Mouse (Mus musculus): ENCODE measurements around the gene Aoc1. TPM values are rescaled to one million over a fixed set of nuclear protein-coding genes. Genes with fewer than 3 reads are reported as not detected.

The Aoc1 gene
- total and polyA plus RNA-seq, 3 experiments: 0.19 to 0.21 TPM; not detected in 1

DNA sequence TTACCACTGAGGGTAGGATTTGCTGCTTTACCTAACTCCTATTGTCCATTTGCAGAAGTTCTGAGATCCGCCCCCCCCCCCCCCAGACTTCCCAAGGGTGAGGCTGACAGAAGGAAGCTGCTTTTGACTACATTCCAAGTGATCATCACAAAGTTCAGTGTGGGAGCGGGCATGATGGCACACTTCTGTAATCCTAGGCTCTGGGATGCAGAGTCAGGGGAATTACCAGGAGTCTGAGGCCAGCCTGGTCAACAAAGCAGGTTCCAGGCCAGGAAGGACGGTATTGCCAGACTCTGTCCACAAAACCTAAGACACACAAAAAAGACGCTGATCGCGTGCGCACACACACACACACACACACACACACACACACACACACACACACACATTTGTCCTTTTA, 9.2 kb upstream of the Aoc1 start:
- H3K4me1 ChIP-seq (ENCODE audit: control insufficient read depth in 1 of 2, insufficient read depth in 2 of 2): peaks cover 0 to 12% of the 10 kb centered on the region in 2 experiments; a peak in 2 of 4 replicates
- dilution Hi-C loops (cut with MboI; ENCODE audit: extremely low pct_ligation_motif_present, extremely low pct_unique_long_range_greater_than_20kb, low sequenced_read_pairs): no loop called here
- no peak overlapping the region for H3K4me3 ChIP-seq (replicated peaks in 1 of 3; ENCODE audit: low read depth in 2 of 3, low read length in 2 of 3, poor library complexity in 1 of 3)
- H3K4me2 ChIP-seq (ENCODE audit: insufficient read depth, low read depth, poor library complexity, severe bottlenecking): no peak overlapping the region
- TF ChIP-seq ETS1 (conservative IDR thresholded peaks at IDR 0.05; ENCODE audit: low read depth, low read length): no peak
- TF ChIP-seq MAX (IDR thresholded peaks at IDR 0.05; ENCODE audit: low read length): no peak
- no peak for TF ChIP-seq UBTF (IDR thresholded peaks at IDR 0.05; ENCODE audit: low read depth, low read length)
- no peak for TF ChIP-seq MAFK (IDR thresholded peaks at IDR 0.05; ENCODE audit: insufficient replicate concordance, low read length)
- no peak for TF ChIP-seq IRF4 (IDR thresholded peaks at IDR 0.05; ENCODE audit: low read depth, low read length)
- TF ChIP-seq TCF12 (IDR thresholded peaks at IDR 0.05; ENCODE audit: low read depth, low read length): no peak
- TF ChIP-seq BHLHE40 (IDR thresholded peaks at IDR 0.05; ENCODE audit: low read depth, low read length): no peak
- TF ChIP-seq JUN (IDR thresholded peaks at IDR 0.05; ENCODE audit: insufficient read depth, low read depth, low read length): no peak
- TF ChIP-seq KAT2A (IDR thresholded peaks at IDR 0.05; ENCODE audit: insufficient replicate concordance, low read length): no peak
- no peak for TF ChIP-seq USF2 (conservative IDR thresholded peaks at IDR 0.05; ENCODE audit: low read depth, low read length)
- no peak for TF ChIP-seq NELFE (IDR thresholded peaks at IDR 0.05; ENCODE audit: low read depth, low read length)
- TF ChIP-seq RAD21 (IDR thresholded peaks at IDR 0.05; ENCODE audit: low read depth, low read length): no peak
- no peak for TF ChIP-seq CHD2 (IDR thresholded peaks at IDR 0.05; ENCODE audit: low read length)
- TF ChIP-seq JUND (conservative IDR thresholded peaks at IDR 0.05; ENCODE audit: low read depth, low read length): no peak
- no peak for TF ChIP-seq SIN3A (IDR thresholded peaks at IDR 0.05; ENCODE audit: low read length)
- TF ChIP-seq CTCF (conservative IDR thresholded peaks at IDR 0.05 in 1 of 2, IDR thresholded peaks at IDR 0.05 in 1 of 2; ENCODE audit: low read depth in 2 of 2, low read length in 2 of 2): no peak
- no peak for TF ChIP-seq POLR2AphosphoS2 (IDR thresholded peaks at IDR 0.05; ENCODE audit: low read depth, low read length)
- no peak for TF ChIP-seq MYC (IDR thresholded peaks at IDR 0.05; ENCODE audit: low read depth, low read length)
- TF ChIP-seq E2F4 (IDR thresholded peaks at IDR 0.05; ENCODE audit: insufficient replicate concordance, low read depth, low read length): no peak
- no peak overlapping the region for H3K27ac ChIP-seq (ENCODE audit: insufficient read depth, low read depth)
- H3K27me3 ChIP-seq (replicated peaks): peaks cover 4% of the 10 kb centered on the region
- H3K9ac ChIP-seq (ENCODE audit: insufficient read depth, low read depth): no peak overlapping the region
- no peaks in the 10 kb centered on the region for H3K9me3 ChIP-seq (replicated peaks; ENCODE audit: low read length)
- DNase-seq (ENCODE audit: extremely low read depth): no peak
- H3K36me3 ChIP-seq (replicated peaks in 1 of 2; ENCODE audit: control insufficient read depth in 1 of 2, insufficient read depth in 1 of 2, low read length in 1 of 2): no peaks in the 10 kb centered on the region
- no peaks in the 10 kb centered on the region for H3K79me2 ChIP-seq (replicated peaks; ENCODE audit: control insufficient read depth, extremely low read depth, insufficient read depth, poor library complexity, severe bottlenecking)
- in situ Hi-C loops (cut with MboI; ENCODE audit: low pct_ligation_motif_present, low pct_unique_long_range_greater_than_20kb, low sequenced_read_pairs): loop anchor here (10.0 kb wide), 1 partner anchor 91 kb away; no protein-coding TSS in a partner anchor

DNA sequence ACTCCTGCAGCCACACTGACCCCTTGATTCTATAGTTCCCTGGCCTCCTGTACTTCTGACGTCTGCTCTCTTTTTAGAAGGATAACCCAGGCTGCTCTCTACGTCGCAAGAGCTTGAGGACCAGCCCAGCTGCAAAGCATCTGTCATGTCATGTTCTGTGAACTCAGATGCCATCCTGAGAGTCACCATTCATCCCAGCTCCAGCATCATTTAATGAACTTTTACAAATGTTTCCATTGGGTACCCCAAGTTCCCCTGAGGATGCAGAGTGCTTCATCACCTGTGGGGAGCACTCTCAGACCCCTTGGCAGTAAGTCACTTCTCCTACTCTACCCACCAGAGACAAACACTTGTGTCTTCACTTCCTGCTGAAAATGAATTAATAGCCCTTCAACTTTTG, 8.5 kb upstream of the Aoc1 start:
- in situ Hi-C loops (cut with MboI; ENCODE audit: low pct_ligation_motif_present, low pct_unique_long_range_greater_than_20kb, low sequenced_read_pairs): loop anchor here (10.0 kb wide), 1 partner anchor 91 kb away; no protein-coding TSS in a partner anchor
- no peak for DNase-seq (ENCODE audit: extremely low read depth)
- Histone ChIP-seq H3K9ac (ENCODE audit: insufficient read depth, low read depth) (no peak overlapping the region), H3K36me3 (replicated peaks in 1 of 2; ENCODE audit: control insufficient read depth in 1 of 2, insufficient read depth in 1 of 2, low read length in 1 of 2) (no peaks in the 10 kb centered on the region), H3K79me2 (replicated peaks; ENCODE audit: control insufficient read depth, extremely low read depth, insufficient read depth, poor library complexity, severe bottlenecking) (no peaks in the 10 kb centered on the region), H3K4me2 (ENCODE audit: insufficient read depth, low read depth, poor library complexity, severe bottlenecking) (no peak overlapping the region), H3K27me3 (replicated peaks) (peaks cover 4% of the 10 kb centered on the region), H3K9me3 (replicated peaks; ENCODE audit: low read length) (no peaks in the 10 kb centered on the region), H3K4me3 (replicated peaks in 1 of 3; ENCODE audit: low read depth in 2 of 3, low read length in 2 of 3, poor library complexity in 1 of 3) (no peak overlapping the region), H3K4me1 (ENCODE audit: control insufficient read depth in 1 of 2, insufficient read depth in 2 of 2) (peaks cover 0 to 12% of the 10 kb centered on the region in 2 experiments; a peak in 2 of 4 replicates), H3K27ac (ENCODE audit: insufficient read depth, low read depth) (no peak overlapping the region)
- dilution Hi-C loops (cut with MboI; ENCODE audit: extremely low pct_ligation_motif_present, extremely low pct_unique_long_range_greater_than_20kb, low sequenced_read_pairs): no loop called here
- TF ChIP-seq PAX5 (IDR thresholded peaks at IDR 0.05; ENCODE audit: low read length) (no peak), CHD2 (IDR thresholded peaks at IDR 0.05; ENCODE audit: low read length) (no peak), IRF4 (IDR thresholded peaks at IDR 0.05; ENCODE audit: low read depth, low read length) (no peak), ELF1 (IDR thresholded peaks at IDR 0.05; ENCODE audit: low read depth, low read length) (no peak), POLR2AphosphoS2 (IDR thresholded peaks at IDR 0.05; ENCODE audit: low read depth, low read length) (no peak), KAT2A (IDR thresholded peaks at IDR 0.05; ENCODE audit: insufficient replicate concordance, low read length) (no peak), POLR2A (IDR thresholded peaks at IDR 0.05; ENCODE audit: low read depth, low read length) (no peak)

All from CH12.LX (cell line).